Mouse (Mus musculus) embryo, embryonic 11 days (tissue): Measurements from ENCODE around the gene Trpm8.

Experiments used
- DNase-seq: peaks from one replicate; pipeline ENCODE4 v3.0.0-alpha.2; 2015

Trpm8 gene

DNA sequence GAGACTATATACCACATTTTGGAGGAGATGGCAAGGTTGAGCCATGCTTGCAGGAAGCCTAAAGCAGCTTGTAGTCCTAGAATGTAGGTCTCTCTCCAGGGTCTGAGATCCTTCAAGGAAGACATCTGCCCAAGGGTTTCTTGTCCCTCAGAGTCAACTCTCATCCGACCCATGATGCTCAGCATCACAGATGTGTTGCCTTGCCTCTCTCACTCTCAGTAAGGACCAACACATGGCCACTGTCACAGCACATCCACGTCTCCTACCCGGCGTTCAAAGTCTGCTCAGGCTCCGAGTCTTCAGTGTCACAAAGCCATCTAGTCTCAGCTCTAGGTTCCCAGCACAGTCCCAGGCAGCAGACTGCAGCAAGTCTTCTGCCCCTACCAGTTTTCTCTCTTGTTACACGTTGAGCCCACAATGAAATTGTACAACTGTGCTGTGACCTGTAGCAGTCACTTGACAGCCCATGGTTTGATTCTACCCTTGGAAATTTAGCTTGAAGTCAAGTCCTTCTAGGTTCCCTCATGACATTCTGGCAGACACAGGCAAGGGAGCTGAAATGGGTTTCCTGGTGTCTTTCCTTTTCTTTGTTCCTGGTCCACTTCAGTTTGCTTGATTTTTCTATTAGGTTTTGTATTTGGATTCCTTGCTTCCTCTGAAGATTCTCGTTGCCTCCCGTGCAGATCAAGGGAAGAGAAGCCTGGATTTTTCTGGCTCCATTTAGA is 27.0 kb downstream of the Trpm8 start:
- DNase-seq, result peak; percentile 1

DNA sequence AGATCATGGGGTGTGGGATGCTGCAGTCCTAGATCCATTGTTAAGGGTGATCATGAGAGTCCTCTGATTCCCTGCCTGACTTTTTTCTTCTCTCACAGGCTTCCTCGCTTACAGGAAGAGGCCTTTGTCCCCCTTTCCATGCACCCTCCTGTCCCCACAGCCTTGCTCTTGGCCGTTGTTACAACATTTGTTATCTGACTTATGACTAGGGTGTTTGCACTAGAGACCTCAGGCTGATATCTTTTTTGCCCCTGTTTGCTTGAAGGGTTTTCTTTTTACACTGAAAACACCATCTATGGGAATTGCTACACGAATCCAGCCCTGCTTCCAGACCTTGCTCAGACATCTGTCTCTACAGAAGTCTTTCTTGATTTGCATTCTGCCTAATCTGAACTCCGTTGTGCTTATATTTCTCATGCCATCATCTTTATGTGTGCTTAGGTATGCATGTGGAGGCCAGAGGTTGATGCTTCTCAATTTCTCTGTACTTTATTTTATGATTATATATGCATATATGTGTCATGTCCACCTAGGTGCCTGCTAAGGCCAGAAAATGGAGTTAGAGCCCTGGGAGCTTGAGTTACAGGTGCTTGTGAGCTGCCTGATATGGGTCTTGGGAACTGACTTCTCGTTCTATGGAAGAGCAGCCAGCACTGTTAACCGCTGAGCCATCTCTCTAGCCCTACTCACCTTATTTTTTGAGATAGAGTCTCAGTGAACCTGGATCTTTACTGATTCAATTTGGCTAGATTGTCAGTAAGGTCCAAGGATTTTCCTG is 27.7 kb downstream of the Trpm8 start:
- no peak for DNase-seq

DNA sequence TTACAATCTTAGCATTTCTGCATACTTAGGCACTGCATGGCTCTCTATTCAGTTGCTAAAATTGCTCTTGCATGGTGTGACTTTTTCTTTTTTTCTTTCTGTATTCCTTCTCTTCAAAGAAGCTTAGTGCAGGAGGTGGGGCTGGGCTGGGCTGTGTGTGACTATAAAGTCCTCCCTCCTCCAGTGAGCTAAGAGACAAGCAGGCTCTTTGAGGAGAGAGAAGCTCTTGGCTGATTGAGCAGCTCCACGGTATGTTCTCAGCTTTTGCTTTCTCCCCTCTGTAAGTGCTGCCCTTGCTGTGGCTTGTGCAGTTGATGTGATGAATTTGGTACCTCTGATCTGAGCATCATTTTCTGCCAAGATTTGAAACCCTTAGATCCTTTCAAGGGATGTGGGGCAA is 29.1 kb downstream of the Trpm8 start:
- DNase-seq, result peak; percentile 3

DNA sequence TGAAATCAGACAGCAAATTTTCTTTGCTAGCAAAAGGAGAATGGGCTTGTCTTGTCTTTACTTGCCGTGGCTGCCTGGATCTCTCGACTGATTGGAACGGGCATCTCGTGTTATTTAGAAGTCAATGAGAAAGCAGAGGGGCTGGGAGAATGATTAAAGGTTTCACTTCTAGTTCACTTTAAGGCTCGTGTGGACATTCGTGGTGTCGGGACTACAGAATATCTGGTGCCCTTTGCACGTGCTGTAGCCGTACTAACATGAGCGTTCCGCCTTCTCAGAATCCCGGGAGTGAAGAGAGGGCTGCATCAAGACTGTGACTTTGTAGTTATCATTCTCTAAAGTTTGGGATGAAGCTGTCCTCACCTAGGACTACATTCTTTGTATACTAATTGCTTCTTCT is 29.7 kb downstream of the Trpm8 start:
- DNase-seq, result no peak

DNA sequence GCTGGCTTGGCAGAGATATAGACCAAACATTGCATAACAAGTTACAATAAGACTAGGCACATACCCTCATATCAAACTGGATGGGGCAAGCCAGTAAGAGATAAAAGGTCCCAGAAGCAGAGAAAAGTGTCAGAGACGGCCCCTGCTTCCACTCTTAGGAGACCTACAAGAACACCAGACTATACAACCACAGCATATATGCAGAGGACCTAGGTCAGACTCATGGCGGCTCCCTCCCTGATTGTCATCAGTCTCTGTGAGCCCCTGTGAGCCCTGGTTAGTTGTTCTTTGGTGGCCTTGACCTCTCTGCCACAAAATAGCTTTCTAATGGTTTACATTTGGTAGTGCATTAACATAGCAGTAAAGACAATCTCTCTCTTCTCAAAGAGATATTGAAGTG is 31.6 kb downstream of the Trpm8 start:
- no peak for DNase-seq

DNA sequence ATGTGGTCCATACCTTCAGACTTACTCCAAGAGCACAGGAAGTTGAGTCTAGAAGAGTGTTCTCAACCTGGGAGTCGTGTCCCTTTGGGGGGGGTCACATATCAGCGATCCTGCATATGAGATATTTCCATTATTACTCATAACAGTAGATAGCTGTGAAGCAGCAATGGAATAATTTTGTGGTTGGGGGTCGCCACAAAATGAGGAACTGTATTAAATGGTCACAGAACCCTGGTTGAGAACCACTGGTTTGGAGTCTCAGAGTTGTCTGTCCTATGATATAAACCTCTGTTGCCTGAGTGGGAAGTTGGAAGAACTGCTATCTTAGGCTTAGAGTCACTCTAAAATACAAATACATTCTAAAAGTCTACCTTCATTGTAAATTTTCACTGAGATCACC is 32.4 kb downstream of the Trpm8 start:
- DNase-seq, result no peak

DNA sequence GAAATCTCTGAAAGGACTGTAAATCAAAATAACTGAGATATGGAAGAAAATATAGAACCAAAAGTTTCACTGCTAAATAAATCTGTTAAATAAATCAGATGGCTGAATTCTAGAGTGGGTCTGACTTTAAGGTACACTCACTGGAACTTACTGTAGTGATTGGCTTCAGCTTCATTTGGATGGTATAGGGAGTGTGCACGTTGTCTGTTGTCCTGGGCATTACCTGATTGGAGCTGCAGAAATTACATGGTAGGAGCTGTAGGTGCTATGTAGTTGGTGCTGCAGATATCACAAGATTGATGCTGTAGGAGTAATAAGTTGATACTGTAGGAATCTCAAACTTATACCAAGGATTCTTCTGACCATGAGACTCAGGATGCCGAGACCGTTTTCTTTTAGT is 32.9 kb downstream of the Trpm8 start:
- DNase-seq, result no peak

DNA sequence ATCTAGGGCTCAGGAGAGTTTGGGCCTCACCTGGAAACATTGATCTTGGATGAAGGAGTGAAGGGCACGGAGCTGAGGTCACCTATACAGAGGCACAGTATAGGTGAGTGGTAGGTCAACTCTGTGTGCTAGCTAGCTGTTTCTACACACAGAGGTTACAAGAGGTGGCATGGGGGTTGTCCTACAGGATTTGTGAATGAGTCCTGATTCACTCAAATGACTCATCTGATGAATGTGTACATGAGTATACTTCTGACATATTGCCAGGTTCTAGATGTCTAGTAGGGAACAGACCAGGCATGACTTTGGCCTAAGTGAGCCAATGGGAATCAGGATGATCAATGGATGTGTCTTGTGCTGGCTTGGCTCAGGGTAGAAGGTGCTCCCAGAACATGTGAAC is 39.8 kb downstream of the Trpm8 start:
- DNase-seq, result no peak

DNA sequence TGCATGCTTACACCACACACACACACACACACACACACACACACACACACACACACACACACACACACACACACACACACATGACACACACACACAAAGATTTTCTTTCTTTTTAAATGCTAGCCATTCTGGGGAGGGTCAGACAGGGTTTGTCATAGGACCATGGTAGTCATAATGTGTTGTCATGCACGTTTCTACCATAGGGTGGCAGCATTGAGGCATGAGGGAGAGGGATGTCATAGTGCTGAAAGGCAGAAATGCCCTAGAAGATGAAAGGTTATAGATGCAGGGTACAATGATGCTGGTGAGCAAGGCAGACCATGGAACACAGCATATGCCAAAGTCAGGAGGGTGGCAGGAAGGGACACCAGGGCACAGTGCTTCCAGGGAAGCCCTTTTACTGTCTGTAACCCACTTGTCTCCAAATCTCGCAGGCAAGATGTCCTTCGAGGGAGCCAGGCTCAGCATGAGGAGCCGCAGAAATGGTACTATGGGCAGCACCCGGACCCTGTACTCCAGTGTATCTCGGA is 41.1 kb downstream of the Trpm8 start:
- peak; percentile 67 for DNase-seq

DNA sequence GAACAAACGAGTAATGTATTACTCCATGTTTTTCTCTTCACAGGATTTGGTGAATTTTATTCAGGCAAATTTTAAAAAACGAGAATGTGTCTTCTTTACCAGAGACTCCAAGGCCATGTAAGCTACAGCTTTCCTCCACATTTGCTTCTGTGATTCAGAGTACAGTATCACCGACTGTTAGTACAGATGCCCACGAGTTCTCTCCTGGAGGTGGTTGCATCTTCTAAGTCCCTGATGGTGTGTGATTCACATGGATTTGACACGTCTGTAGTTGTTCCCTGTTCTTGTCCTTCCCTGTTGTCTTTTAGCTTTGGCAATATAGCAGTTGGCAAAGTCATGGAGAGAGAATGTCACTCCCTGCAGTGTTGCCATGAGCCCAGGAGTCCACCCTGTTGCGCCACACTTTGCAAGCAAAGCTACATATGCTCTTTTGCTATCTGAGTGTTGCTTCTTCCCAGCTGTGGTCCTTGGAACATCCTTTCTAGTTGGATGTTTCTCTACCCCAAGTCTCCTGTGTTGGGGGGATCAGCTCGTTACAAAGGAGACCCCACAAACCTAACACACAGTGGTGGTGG is 43.4 kb downstream of the Trpm8 start:
- no peak for DNase-seq

DNA sequence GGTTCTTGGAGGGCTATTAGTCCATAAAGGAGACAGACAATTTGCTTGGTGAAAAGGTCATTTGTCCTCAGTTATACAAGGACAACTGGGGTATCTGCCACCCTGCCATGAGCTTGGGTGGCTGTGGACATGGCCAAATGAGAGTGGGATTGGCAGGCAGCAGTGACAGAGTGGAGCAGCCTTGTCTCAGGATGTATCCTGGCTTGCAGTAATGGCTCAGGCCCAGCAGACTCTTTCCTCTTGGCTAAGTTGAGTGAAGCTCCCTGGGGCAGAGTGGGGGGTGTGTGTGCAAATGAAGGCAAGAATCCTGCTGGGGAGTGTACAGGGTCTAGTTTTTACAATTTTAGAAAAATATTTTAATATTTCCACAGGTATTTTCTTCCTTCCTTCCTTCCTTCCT is 44.7 kb downstream of the Trpm8 start:
- no peak for DNase-seq

DNA sequence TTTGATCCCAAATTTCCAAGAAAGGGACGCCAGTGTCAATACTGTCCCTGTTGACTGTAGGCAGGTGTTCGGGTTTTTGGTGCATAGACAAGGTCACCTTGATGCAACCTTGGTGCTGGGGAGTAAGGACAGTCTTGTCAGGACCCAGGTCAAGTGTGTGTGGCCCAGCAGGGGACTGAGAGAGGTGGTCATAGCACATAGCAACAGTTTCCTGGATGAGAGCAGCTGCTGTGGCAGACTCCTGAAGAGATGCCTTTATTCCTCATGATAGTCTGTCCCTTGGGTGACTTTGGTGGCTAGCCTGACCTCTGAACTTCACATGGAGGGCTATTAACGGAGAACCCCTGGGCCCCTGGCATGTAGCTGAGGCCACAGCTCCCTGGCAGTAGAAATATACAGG is 45.6 kb downstream of the Trpm8 start:
- DNase-seq, result no peak

DNA sequence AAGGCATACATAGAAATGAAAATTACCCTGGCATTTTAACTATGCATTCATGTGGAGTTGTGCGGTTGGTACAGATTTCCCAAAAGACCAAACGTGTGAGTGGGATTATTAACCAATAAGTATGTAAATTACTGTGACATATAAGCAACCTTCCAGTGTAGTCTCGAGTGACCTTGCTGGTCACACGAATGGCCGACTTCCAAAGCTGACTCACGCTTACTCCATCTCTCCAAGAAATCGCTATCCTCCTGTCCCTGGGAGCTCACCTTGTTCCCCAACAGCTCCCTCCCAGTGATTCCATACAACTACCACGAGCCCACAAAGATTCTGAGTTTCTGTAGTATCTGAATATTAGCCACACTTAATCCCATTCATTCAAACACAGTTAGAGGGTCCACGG is 62.0 kb downstream of the Trpm8 start:
- DNase-seq, result no peak

DNA sequence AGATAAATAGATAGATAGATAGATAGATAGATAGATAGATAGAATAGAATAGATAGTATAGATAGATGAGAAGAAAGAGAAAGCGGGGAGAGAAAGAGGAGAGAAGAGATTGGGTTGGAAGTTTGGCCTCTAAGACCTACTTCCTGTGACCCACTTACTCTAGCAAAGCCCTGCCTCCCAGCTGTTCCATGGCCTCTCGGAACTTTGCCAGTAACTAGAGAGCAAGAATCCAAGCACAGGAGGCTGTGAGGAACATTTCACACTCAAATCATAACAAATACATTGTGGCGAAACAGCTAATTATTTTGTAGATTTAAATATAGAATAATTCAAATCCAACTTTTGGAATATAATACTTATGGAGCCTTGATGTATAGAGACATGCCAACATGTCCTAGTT is 65.2 kb downstream of the Trpm8 start:
- DNase-seq, result no peak

DNA sequence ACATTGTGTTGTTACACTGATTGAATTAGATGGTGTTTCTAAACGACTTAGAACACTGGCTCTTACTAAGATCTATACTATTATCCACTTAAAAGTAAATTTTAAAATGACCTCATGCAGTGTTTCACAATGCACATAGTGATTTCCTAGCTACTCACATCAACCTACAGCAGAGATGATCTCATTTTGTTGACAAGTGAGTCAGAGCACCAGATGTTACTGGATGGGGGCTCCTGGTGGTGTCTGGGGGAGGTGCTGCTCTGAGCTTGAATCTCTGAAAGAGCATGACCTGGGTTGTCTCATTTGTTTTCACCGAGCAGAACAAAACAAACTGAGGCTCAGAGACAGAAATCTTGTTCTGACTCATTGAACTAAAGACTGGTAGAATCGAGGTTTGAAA is 68.1 kb downstream of the Trpm8 start:
- DNase-seq, result no peak

DNA sequence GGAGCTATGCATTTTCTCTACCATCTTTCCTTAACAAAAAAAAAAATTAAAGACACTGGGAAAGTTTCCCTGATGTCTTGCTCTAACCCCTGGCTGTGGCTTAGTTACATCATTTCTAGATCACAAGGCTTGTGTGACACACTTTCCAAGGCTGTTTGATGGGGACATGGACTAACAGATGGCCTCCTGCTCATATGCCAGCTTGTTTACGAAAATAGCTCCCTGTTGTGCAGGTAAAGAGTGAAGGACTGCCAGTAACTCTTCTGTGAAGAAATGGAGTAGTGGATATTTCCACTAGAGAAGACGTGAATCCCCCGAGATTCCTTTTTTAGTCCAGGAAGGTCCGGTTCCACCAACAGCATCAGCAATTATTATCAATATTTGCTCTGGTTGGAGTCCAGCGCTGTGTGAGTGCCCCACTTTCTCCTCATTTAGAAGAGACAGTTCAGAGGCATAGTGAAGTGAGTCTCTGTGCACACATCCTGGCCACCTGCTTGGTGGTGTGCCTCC is 71.1 kb downstream of the Trpm8 start:
- no peak for DNase-seq

DNA sequence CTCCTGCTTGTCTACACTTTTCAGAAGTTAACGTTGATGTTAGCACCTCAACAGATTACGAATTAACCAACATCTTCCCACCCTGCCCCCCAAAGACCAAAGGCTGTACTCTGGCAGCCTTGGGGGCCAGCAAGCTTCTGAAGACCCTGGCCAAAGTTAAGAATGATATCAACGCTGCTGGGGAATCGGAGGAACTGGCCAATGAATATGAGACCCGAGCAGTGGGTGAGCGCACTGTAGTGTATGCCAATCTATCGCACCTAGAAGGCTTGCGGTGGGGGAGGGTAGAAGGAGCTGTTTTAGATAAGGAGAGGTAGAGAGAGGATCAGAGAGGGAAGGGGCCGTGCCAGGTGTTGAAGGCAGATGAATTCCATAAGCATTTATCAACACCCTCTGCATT is 73.3 kb downstream of the Trpm8 start:
- DNase-seq, result no peak

DNA sequence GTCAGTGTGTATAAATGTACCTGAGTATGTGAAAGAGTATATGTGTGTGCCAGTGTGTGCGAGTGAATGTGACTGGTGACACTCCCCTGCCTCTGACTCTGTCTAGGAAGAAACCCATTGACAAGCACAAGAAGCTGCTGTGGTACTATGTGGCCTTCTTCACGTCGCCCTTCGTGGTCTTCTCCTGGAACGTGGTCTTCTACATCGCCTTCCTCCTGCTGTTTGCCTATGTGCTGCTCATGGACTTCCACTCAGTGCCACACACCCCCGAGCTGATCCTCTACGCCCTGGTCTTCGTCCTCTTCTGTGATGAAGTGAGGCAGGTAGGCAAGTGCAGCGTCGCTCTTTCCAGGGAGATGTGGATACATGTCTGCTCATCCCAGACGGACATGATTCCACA is 77.6 kb downstream of the Trpm8 start:
- DNase-seq, result no peak

DNA sequence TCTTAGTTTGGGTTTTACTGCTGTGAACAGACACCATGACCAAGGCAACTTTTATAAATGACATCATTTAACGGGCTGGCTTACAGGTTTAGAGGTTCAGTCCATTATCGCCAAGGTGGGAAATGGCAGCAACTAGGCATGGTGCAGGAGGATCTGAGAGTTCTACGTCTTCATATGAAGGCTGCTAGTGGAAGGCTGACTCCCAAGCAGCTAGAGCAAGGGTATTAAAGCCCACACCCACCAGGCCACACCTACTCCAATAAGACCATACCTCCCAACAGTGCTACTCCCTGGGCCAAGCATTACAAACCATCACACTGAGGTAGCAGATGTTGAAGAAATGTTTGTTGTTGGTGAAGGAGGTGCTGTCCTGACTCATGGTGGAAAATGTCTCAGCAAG is 78.2 kb downstream of the Trpm8 start:
- no peak for DNase-seq

DNA sequence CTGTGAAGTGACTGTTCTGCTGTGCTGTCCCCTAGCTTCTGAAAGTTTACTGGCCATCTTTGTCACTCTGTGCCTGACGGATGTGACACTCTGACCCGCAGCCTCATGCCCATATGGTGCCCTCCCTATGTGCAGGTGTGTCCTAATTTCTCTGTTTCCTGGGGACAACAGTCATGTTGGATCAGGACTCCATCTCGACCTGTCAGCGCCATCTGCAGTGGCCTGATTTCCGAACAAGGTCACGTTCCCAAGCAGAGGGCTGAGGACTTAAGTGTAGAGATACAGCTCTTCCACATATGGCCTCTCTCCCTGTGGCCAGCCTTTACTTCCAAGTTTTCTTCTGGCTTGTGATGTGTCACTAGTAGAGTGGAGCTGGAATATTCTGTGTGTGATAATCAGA is 79.2 kb downstream of the Trpm8 start:
- DNase-seq, result no peak

DNA sequence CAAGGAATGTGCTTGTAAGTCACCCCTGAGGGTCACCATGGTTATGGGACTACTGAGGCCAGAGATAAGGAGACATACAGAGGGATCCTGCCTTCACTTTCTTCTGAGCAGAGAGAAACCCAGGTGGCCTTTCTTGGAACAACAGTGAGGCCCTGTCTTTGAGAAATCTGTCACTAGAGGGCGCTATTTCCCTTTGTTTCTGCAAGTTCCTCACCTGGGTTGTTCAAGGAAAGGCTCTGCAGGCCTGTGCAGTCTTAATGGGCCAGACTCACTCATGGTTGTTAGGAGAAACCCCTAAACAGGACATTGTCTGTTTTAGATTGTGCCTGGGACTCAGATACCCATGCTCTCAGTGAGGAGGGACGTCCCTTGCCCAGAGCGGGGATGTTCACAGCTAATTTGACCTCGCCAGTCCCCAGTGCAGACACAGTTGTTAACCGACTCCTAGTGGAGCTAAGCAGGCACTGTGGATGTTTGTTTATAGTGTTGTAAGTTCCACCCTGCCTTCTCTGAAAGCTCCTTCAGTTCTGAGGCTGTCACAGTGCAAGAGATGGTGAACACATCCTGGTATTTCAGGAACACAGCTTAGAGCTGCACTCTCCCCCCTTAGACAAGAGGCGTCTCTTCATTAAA is 80.1 kb downstream of the Trpm8 start:
- peak; percentile 90 for DNase-seq

DNA sequence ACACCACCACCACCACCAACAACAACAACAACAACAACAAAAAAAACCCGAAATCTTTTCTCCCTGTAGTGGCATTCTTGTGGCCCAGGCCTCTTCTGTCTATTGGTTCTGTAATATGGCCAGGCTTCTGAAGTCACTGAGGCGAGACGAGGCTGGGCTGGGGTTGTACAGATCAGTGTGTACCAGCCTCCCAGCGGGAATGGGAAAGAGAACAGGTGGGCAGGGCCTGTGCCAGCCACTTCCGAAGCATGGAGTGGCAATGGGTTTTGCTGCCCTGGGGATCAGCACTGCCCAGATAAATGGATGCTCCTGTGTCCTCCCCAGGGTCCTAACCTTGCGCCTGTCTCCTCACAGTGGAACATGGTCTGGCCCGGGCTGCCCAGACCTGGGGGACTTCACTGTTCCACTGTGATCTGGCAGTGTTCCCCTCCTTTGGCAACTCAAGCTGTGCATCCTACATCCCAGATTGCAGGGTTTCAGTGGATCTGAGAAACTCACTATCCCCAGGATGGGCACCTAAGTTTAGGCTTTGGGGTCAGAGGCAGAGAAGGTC is 80.7 kb downstream of the Trpm8 start:
- DNase-seq, result no peak

DNA sequence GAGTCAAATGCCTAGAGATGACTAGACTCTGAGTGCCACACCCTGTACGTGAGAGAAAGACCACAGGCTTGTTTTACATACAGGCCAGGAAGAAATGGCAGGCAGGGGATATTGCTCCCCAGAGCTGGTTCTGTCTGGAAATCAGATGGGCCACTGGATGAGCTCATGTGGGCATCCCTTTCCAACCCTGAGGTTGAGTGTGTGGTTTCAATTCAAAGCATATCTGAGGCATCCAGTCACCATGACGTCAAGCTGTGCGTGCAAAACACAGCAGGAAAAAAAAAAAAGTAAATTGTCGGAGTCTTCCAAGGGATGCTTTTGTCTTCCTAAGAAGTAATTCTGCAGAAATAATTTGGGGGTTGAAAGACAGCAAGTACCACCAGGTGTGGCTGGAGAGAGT is 83.6 kb downstream of the Trpm8 start:
- DNase-seq, result no peak
